Mouse (Mus musculus) ovary, adult 18-20 months (tissue): ENCODE results near the gene Dimt1.
A peak's percentile ranks its signal among the peaks of the same experiment; 100 is the strongest.
"Not testable (repeated sequence)": the region's sequence is repeated elsewhere in the genome, so short reads cannot be mapped to it uniquely, and the experiment has no call there.

Experiments
- DNase-seq: peaks from one replicate; pipeline ENCODE4 v3.0.0; 2022; ENCODE audit warnings: low spot score, mixed read lengths

Gene Dimt1

GRCm38 (mm10) chr13:106946594-106947540 lies at the start of gene Dimt1:
Gene Dimt1 (plus strand): TSS chr13:106947127.
- DNase-seq: peak; percentile 94

GRCm38 (mm10) chr13:106904637-106905036 lies 42.3 kb upstream of the Dimt1 start:
- no peak for DNase-seq

GRCm38 (mm10) chr13:106905154-106905553 lies 41.8 kb upstream of the Dimt1 start:
- DNase-seq: not testable (repeated sequence)

- DNase-seq: no peak
These were observed 39.7 kb upstream of the Dimt1 start for GRCm38 (mm10) chr13:106907273-106907672.

- no peak for DNase-seq
These were observed 36.8 kb upstream of the Dimt1 start for GRCm38 (mm10) chr13:106910096-106910495.

GRCm38 (mm10) chr13:106913125-106913736 lies 33.7 kb upstream of the Dimt1 start:
- no peak for DNase-seq

GRCm38 (mm10) chr13:106918322-106919050 lies 28.4 kb upstream of the Dimt1 start:
- no peak for DNase-seq

- not testable (repeated sequence) for DNase-seq
These were observed 21.0 kb upstream of the Dimt1 start for GRCm38 (mm10) chr13:106925921-106926320.

GRCm38 (mm10) chr13:106928296-106928695 lies 18.6 kb upstream of the Dimt1 start:
- no peak for DNase-seq

- peak; percentile 54 for DNase-seq
These were observed 17.7 kb upstream of the Dimt1 start for GRCm38 (mm10) chr13:106929201-106929600.

- DNase-seq: no peak
These were observed 11.1 kb upstream of the Dimt1 start for GRCm38 (mm10) chr13:106935871-106936255.

- DNase-seq: peak; percentile 82
These were observed 10.4 kb upstream of the Dimt1 start, which contains the start of gene Ipo11 for GRCm38 (mm10) chr13:106936256-106937137. Gene Ipo11 (minus strand): TSS chr13:106936958.

- no peak for DNase-seq
These were observed 9.8 kb upstream of the Dimt1 start for GRCm38 (mm10) chr13:106937138-106937472.

GRCm38 (mm10) chr13:106941211-106941976 lies 5.5 kb upstream of the Dimt1 start:
- no peak for DNase-seq

GRCm38 (mm10) chr13:106942721-106943120 lies 4.2 kb upstream of the Dimt1 start:
- no peak for DNase-seq

GRCm38 (mm10) chr13:106945518-106945917 lies 1.4 kb upstream of the Dimt1 start:
- no peak for DNase-seq

GRCm38 (mm10) chr13:106947583-106947982 lies 656 bp downstream of the Dimt1 start:
- no peak for DNase-seq

- no peak for DNase-seq
These were observed 8.0 kb downstream of the Dimt1 start for GRCm38 (mm10) chr13:106954880-106955279.

- no peak for DNase-seq
These were observed 10.6 kb downstream of the Dimt1 start for GRCm38 (mm10) chr13:106957554-106957953.

- no peak for DNase-seq
These were observed 11.4 kb downstream of the Dimt1 start for GRCm38 (mm10) chr13:106958286-106958685.

- DNase-seq: no peak
These were observed 13.6 kb downstream of the Dimt1 start for GRCm38 (mm10) chr13:106960557-106960956.
